Mouse (Mus musculus) splenic B cell, adult 2 months (primary cell): ENCODE measurements around the gene Arhgdib.
"Not testable (repeated sequence)": the region's sequence is repeated elsewhere in the genome, so short reads cannot be mapped to it uniquely, and the experiment has no call there.

Experiments used
- DNase-seq: peaks from one replicate; pipeline ENCODE4 v3.0.0-alpha.2; 2011; ENCODE audit warnings: low read depth, low spot score
- H3K27me3 ChIP-seq: 2 replicates; pipeline ENCODE4 v1.6.1; 2012; ENCODE audit warnings: mild to moderate bottlenecking, low read length, moderate library complexity, mixed read lengths; ENCODE audit not compliant: control insufficient read depth, poor library complexity, insufficient read depth, severe bottlenecking
- H3K36me3 ChIP-seq: 2 replicates; pipeline ENCODE4 v1.6.1; 2012; ENCODE audit warnings: mild to moderate bottlenecking, low read length, moderate library complexity, mixed read lengths; ENCODE audit not compliant: control insufficient read depth, poor library complexity, insufficient read depth, severe bottlenecking

The Arhgdib gene

GRCm38 (mm10) chr6:136900369-136901009 lies 41.2 kb downstream of the Arhgdib start:
- no peaks in the 10 kb centered on the region; the same call in 1 of the 2 replicates for H3K36me3 ChIP-seq
- H3K27me3 ChIP-seq, result no peaks in the 10 kb centered on the region
- DNase-seq, result no peak

- Histone ChIP-seq H3K27me3 (no peaks in the 10 kb centered on the region), H3K36me3 (no peaks in the 10 kb centered on the region)
- DNase-seq, result peak; percentile 35
Measured at GRCm38 (mm10) chr6:136898954-136899353, 42.7 kb downstream of the Arhgdib start.

GRCm38 (mm10) chr6:136898222-136898621 lies 43.5 kb downstream of the Arhgdib start:
- Histone ChIP-seq H3K36me3 (no peaks in the 10 kb centered on the region), H3K27me3 (no peaks in the 10 kb centered on the region)
- DNase-seq, result no peak

- H3K36me3 ChIP-seq, result no peaks in the 10 kb centered on the region
- DNase-seq, result no peak
- H3K27me3 ChIP-seq, result no peaks in the 10 kb centered on the region
Measured at GRCm38 (mm10) chr6:136897789-136898188, 43.9 kb downstream of the Arhgdib start.

- no peak for DNase-seq
- Histone ChIP-seq H3K36me3 (no peaks in the 10 kb centered on the region), H3K27me3 (no peaks in the 10 kb centered on the region)
Measured at GRCm38 (mm10) chr6:136894532-136895339, 47.0 kb downstream of the Arhgdib start.

GRCm38 (mm10) chr6:136892002-136892401 lies 49.7 kb downstream of the Arhgdib start:
- no peaks in the 10 kb centered on the region for H3K36me3 ChIP-seq
- DNase-seq, result no peak

GRCm38 (mm10) chr6:136889554-136889953 lies 52.1 kb downstream of the Arhgdib start:
- DNase-seq, result no peak

More at GRCm38 (mm10) chr6:136892002-136892401, 49.7 kb downstream of the Arhgdib start:
- no peaks in the 10 kb centered on the region for H3K27me3 ChIP-seq

GRCm38 (mm10) chr6:136889067-136889466 lies 52.6 kb downstream of the Arhgdib start:
- Histone ChIP-seq H3K27me3 (no peaks in the 10 kb centered on the region), H3K36me3 (no peaks in the 10 kb centered on the region)
- no peak for DNase-seq

More at GRCm38 (mm10) chr6:136889554-136889953, 52.1 kb downstream of the Arhgdib start:
- Histone ChIP-seq H3K27me3 (no peaks in the 10 kb centered on the region), H3K36me3 (no peaks in the 10 kb centered on the region)

GRCm38 (mm10) chr6:136887854-136888253 lies 53.8 kb downstream of the Arhgdib start:
- H3K27me3 ChIP-seq, result no peaks in the 10 kb centered on the region
- DNase-seq, result no peak

GRCm38 (mm10) chr6:136884766-136885165 lies 56.9 kb downstream of the Arhgdib start:
- H3K36me3 ChIP-seq, DNase-seq, H3K27me3 ChIP-seq: not testable (repeated sequence)

More at GRCm38 (mm10) chr6:136887854-136888253, 53.8 kb downstream of the Arhgdib start:
- no peaks in the 10 kb centered on the region for H3K36me3 ChIP-seq

- H3K27me3 ChIP-seq, result no peaks in the 10 kb centered on the region
- no peak for DNase-seq
- H3K36me3 ChIP-seq, result no peaks in the 10 kb centered on the region
Measured at GRCm38 (mm10) chr6:136883961-136884360, 57.7 kb downstream of the Arhgdib start.

- DNase-seq, result no peak
- no peaks in the 10 kb centered on the region for H3K27me3 ChIP-seq
- H3K36me3 ChIP-seq, result no peaks in the 10 kb centered on the region
Measured at GRCm38 (mm10) chr6:136883431-136883915, 58.2 kb downstream of the Arhgdib start.

GRCm38 (mm10) chr6:136881678-136882077 lies 60.0 kb downstream of the Arhgdib start:
- no peak for DNase-seq
- Histone ChIP-seq H3K36me3 (no peaks in the 10 kb centered on the region), H3K27me3 (no peaks in the 10 kb centered on the region)

- Histone ChIP-seq H3K27me3 (no peaks in the 10 kb centered on the region), H3K36me3 (no peaks in the 10 kb centered on the region)
- DNase-seq, result no peak
Measured at GRCm38 (mm10) chr6:136875670-136876069, 66.0 kb downstream of the Arhgdib start, which contains the start of gene Mgp. Gene Mgp (minus strand): TSS chr6:136875823.

- no peaks in the 10 kb centered on the region for H3K27me3 ChIP-seq
- no peak for DNase-seq
- H3K36me3 ChIP-seq, result no peaks in the 10 kb centered on the region
Measured at GRCm38 (mm10) chr6:136874599-136874998, 67.1 kb downstream of the Arhgdib start.
